Mouse (Mus musculus): ENCODE measurements around the gene Gm45837. TPM values are rescaled to one million over a fixed set of nuclear protein-coding genes. Genes with fewer than 3 reads are reported as not detected.

The Gm45837 gene
- polyA plus RNA-seq, 1 experiment from 2014 or later, result 3.2 TPM

DNA sequence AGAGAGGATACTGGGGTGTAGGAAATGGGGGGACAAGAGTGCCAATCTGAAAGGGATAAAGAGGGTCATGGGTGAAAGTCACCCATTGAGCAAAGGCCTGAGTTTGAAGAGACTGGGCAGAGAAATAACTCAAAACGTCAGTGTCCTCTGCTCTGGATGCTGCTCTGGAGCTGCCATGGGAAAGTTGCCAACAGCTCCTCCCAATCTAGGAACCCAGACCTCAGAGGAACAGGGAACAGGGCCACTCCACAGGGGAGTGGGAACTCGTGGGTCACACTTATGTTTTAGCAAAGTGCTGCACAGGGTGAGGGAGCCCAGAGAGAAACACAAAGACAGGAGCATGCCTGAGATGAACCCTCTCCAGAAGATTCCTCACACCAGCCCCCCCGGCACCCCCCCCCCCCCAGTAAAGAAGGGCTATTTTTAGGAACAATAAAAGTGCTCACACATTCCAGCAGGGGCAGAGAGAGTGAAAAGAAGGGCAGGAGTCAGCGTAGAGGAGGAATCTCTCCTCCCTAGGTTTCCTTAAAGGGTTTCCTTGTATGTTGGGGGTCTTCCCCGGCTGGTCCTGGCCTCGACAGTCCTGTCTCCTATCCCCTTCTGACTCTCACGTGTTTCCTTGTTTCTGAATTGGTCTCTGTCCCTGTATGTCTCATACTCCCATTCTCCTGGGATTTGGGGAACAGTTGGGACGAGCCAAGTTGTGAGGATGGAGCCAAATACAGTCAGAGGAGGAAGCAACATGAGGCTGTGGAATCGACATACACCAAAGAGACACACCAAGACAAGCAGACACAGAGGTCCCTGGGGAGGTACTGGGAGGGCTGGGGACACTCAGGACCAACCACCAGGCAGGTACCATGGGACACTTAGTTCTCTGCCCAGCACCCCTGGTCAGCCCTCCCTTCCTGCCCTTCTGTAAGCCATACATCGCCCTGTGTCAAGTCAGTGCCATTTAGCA is 62.2 kb downstream of the Gm45837 start:
- H3K27ac ChIP-seq, result no peak overlapping the region
- H3K9me3 ChIP-seq, result no peaks in the 10 kb centered on the region
- H3K4me3 ChIP-seq, result no peak overlapping the region
- peaks cover 22% of the 10 kb centered on the region for H3K4me1 ChIP-seq
- no peak for ATAC-seq (ENCODE audit: low FRiP score, low read depth)
- no peak overlapping the region for H3K9ac ChIP-seq
- no peaks in the 10 kb centered on the region for H3K36me3 ChIP-seq
- WGBS, result 46% methylated on average over 10 of the region's 10 CpGs
- no peaks in the 10 kb centered on the region for H3K27me3 ChIP-seq
- no peak overlapping the region for H3K4me2 ChIP-seq (replicated peaks)

DNA sequence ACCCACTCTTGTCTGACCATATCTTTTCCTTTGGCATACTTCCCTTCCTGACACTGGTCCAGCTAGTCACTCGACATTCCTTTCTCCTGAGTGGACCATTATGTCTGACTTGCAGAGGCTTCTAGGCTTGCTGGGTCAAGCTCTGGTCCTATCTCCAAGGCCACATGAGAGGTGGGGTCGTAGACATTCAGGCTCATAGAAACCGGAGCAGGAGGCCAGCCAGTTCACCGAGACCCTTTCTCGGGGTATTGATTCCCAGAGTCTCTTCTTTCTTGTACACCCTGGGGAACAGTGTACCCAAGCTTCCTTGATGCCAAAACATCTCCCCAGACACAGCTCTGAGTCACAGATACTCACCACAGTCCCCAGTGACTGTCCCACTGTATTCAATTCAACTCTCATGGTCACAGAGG is 63.7 kb downstream of the Gm45837 start:
- H3K4me2 ChIP-seq (replicated peaks), result no peak overlapping the region
- H3K27me3 ChIP-seq, result no peaks in the 10 kb centered on the region
- WGBS, result 80% methylated on average over 5 of the region's 5 CpGs
- no peak overlapping the region for H3K9ac ChIP-seq
- no peak overlapping the region for H3K27ac ChIP-seq
- H3K36me3 ChIP-seq, result no peaks in the 10 kb centered on the region
- peaks cover 22% of the 10 kb centered on the region for H3K4me1 ChIP-seq
- no peak overlapping the region for H3K4me3 ChIP-seq
- ATAC-seq (ENCODE audit: low FRiP score, low read depth), result no peak
- H3K9me3 ChIP-seq, result no peaks in the 10 kb centered on the region

DNA sequence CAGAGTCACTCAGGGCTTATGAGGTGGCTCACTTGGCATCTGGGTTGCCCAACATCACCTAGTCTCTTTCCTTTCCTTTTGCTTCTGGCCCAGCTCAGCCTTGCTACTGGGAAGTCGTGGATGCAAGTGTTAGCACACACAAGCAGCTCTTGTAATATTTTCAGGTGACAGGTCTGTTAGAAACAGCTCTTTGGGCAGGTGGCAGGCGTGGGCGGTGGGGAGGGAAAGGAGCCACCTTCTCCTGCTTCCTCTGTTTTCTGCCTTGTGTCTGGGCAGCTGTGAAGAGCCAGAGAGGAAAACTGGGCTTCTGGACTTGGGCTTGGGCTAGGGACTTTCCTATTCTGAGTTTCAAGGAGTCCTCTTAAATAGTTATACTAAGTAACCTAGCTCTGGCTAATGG is 65.3 kb downstream of the Gm45837 start:
- H3K27me3 ChIP-seq, result no peaks in the 10 kb centered on the region
- H3K27ac ChIP-seq, result no peak overlapping the region
- no peaks in the 10 kb centered on the region for H3K36me3 ChIP-seq
- H3K9me3 ChIP-seq, result no peaks in the 10 kb centered on the region
- H3K9ac ChIP-seq, result no peak overlapping the region
- H3K4me2 ChIP-seq (replicated peaks), result no peak overlapping the region
- H3K4me3 ChIP-seq, result no peak overlapping the region
- 65% methylated on average over 3 of the region's 3 CpGs for WGBS
- peaks cover 22% of the 10 kb centered on the region for H3K4me1 ChIP-seq
- no peak for ATAC-seq (ENCODE audit: low FRiP score, low read depth)

DNA sequence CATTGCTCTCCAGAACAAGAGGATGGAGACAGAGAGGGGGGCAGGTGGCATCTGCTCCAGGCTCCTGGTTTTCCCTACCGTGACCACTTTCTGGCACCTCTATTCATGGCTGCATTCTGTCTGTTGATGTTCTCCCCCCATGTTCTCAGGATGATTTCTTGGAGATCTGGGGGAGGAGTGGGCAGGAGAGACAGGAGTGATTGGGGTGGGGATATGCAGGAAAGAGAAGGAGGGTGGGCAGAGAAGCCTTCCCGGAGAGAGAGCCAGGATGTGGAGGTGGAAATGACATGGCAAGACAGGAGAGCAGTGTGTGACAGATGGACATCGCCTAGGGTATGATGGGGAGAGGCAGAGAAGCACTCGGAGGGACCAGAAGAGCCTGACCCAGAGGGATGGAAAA is 65.8 kb downstream of the Gm45837 start:
- WGBS, result 74% methylated on average over 4 of the region's 4 CpGs
- no peak for ATAC-seq (ENCODE audit: low FRiP score, low read depth)
- H3K9me3 ChIP-seq, result no peaks in the 10 kb centered on the region
- peaks cover 17% of the 10 kb centered on the region for H3K4me1 ChIP-seq
- no peak overlapping the region for H3K27ac ChIP-seq
- H3K27me3 ChIP-seq, result no peaks in the 10 kb centered on the region
- H3K9ac ChIP-seq, result no peak overlapping the region
- H3K36me3 ChIP-seq, result no peaks in the 10 kb centered on the region
- H3K4me2 ChIP-seq (replicated peaks), result no peak overlapping the region
- H3K4me3 ChIP-seq, result no peak overlapping the region

DNA sequence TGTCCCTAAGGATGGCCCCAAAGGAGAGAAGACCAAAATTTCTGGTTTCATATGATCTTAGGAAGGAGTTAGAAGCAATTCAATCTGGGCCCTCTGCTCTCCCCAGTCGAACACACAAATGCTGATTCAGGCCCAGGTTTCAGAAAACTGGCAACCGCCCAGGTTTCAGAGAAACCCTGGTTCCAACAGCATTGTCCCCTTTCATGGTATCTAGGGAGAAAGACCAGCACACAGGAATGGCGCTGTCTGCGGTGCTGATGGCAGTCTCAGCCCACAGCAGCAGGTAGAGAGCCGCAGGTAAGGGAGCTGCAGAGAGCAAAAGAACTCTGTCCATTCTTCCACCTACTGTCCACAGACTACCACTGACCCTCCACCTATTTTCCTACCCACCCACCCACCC is 66.5 kb downstream of the Gm45837 start:
- Histone ChIP-seq H3K9me3 (no peaks in the 10 kb centered on the region), H3K36me3 (no peaks in the 10 kb centered on the region), H3K9ac (no peak overlapping the region), H3K4me2 (replicated peaks) (no peak overlapping the region), H3K27me3 (no peaks in the 10 kb centered on the region), H3K4me3 (no peak overlapping the region), H3K27ac (no peak overlapping the region), H3K4me1 (peaks cover 11% of the 10 kb centered on the region)
- WGBS, result 39% methylated on average over 5 of the region's 5 CpGs
- ATAC-seq (ENCODE audit: low FRiP score, low read depth), result no peak

DNA sequence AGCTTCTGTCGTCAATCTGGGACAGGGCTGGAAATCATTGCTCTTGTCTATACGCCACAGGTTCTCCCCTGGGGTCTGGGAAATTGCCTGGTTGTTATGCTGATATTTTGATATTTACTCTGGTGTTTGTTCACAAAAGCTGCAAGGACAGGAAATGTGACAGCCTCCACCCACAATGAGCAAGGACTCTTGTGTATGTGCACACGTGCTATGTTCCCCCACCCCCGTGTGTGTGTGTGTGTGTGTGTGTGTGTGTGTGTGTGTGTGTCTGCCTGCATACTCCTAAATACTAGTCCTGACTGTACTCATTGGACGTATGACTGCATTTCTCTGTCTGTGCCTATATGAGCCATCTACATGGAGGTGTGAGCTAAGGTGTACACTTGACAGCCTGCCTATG is 67.4 kb downstream of the Gm45837 start:
- H3K4me2 ChIP-seq (replicated peaks), result no peak overlapping the region
- no peaks in the 10 kb centered on the region for H3K27me3 ChIP-seq
- 68% methylated on average over 5 of the region's 5 CpGs for WGBS
- H3K9ac ChIP-seq, result no peak overlapping the region
- H3K27ac ChIP-seq, result no peak overlapping the region
- no peaks in the 10 kb centered on the region for H3K36me3 ChIP-seq
- H3K4me3 ChIP-seq, result no peak overlapping the region
- no peak for ATAC-seq (ENCODE audit: low FRiP score, low read depth)
- H3K4me1 ChIP-seq, result peaks cover 6% of the 10 kb centered on the region
- no peaks in the 10 kb centered on the region for H3K9me3 ChIP-seq

DNA sequence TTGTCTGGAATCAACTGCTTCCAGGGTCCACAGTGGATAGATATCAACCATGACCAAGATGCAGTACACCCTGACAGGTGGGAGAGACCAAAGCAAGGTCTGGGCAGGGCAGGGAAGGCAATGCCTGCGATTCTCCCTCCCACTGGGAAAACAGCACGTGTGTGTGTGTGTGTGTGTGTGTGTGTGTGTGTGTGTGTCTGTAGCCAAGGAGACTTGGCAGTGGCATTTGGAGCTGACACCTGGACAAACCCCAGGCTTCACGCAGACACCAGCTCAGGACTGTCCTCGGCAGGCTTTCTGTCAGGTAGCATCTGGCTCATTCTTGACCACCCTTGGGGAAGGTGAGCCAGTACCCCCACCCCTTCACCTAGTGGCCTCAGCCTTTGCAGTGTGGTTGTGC is 69.2 kb downstream of the Gm45837 start:
- Histone ChIP-seq H3K9me3 (no peaks in the 10 kb centered on the region), H3K36me3 (no peaks in the 10 kb centered on the region), H3K27ac (no peak overlapping the region), H3K9ac (no peak overlapping the region), H3K4me1 (peaks cover 4% of the 10 kb centered on the region; the same call in 1 of the 2 replicates), H3K4me2 (replicated peaks) (no peak overlapping the region), H3K4me3 (no peak overlapping the region), H3K27me3 (no peaks in the 10 kb centered on the region)
- no peak for ATAC-seq (ENCODE audit: low FRiP score, low read depth)
- 74% methylated on average over 4 of the region's 4 CpGs for WGBS

DNA sequence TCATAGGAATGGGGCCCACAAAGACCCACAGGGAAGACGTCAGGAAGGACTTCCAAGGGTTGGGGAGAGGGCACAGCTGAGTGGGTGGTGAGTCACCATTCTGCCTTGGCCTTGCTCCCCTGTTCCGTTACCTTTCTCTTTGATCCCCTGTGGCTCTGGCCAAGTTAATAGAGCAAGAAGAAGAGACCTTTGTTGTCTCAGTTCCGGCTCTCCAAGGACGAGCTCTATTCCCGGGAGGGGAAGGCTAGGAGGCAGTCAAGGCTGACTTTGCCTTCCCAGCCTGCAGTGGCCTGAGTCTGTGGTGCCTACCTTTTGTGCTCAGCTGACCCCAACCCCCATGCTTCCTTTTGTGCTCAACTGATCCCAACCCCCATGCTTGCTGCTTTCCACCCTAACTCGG is 70.0 kb downstream of the Gm45837 start:
- H3K9ac ChIP-seq, result no peak overlapping the region
- no peaks in the 10 kb centered on the region for H3K9me3 ChIP-seq
- 55% methylated on average over 6 of the region's 6 CpGs for WGBS
- no peaks in the 10 kb centered on the region for H3K27me3 ChIP-seq
- no peak overlapping the region for H3K4me2 ChIP-seq (replicated peaks)
- H3K36me3 ChIP-seq, result no peaks in the 10 kb centered on the region
- no peak for ATAC-seq (ENCODE audit: low FRiP score, low read depth)
- peaks cover 4% of the 10 kb centered on the region; the same call in 1 of the 2 replicates for H3K4me1 ChIP-seq
- no peak overlapping the region for H3K27ac ChIP-seq
- H3K4me3 ChIP-seq, result no peak overlapping the region

DNA sequence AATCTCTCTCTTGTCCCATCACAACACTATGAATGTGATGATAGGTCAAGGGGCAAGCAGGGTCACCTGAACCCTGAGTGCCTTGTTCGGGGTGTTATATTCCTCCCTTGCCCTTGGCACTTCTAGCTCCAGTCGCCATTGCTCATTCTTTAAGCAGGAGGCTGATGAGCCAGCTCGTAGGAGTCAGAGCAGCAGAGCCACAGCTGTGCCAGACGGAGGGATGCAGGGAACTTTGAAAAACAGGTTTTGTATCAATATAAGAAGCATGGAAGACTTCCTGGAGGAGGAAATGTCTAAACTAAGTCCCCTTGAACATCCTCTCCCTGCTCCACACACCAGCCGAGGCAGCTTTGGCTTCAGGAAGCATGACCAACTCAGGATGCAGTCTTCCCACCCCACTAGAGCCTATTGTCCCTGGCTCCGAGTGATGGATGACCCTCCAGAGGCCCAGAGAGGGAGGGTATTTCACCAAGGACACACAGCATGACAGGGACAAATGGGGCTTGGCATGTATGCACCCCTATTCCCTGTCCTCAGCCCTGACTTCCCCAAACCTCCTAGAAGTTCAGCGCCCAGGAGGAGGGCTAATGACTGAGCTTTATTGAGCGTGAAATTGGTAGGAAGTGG is 71.3 kb downstream of the Gm45837 start:
- Histone ChIP-seq H3K4me2 (replicated peaks) (no peak overlapping the region), H3K36me3 (no peaks in the 10 kb centered on the region), H3K9me3 (no peaks in the 10 kb centered on the region), H3K4me1 (peaks cover 4% of the 10 kb centered on the region; the same call in 1 of the 2 replicates), H3K4me3 (no peak overlapping the region), H3K27ac (no peak overlapping the region), H3K27me3 (no peaks in the 10 kb centered on the region), H3K9ac (no peak overlapping the region)
- ATAC-seq (ENCODE audit: low FRiP score, low read depth), result no peak
- 47% methylated on average over 8 of the region's 8 CpGs for WGBS

DNA sequence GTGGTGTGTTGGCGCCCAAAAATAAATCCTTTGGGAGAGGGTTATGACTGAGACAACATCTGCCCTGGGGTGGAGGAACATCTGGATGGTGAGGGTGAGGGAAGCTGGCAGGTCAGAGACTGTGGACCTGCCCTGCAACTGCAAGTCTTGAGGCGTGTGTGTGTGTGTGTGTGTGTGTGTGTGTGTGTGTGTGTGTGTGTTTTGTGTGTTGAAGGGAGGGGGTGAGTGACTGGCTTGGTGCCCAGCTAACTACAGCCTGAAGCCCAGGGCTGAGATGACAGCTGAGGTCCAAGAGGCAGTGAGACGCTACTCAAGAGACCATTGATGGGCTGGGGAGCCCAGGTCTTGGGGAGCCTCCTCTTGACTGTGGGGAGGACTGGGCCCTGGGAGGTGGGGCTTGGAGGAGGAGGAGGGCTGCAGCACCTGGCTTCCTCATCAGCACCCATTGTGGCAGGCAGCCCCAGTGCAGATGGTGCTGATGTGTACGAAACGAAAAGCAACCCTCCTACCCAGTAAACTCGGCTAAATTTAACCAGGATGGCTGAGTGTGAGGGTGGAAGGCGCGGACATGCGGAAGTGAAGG is 71.9 kb downstream of the Gm45837 start:
- Histone ChIP-seq H3K9me3 (no peaks in the 10 kb centered on the region), H3K27ac (no peak overlapping the region), H3K4me2 (replicated peaks) (no peak overlapping the region), H3K4me1 (peaks cover 4% of the 10 kb centered on the region; the same call in 1 of the 2 replicates), H3K4me3 (no peak overlapping the region), H3K36me3 (no peaks in the 10 kb centered on the region), H3K9ac (no peak overlapping the region), H3K27me3 (no peaks in the 10 kb centered on the region)
- ATAC-seq (ENCODE audit: low FRiP score, low read depth), result no peak
- WGBS, result 56% methylated on average over 9 of the region's 9 CpGs

DNA sequence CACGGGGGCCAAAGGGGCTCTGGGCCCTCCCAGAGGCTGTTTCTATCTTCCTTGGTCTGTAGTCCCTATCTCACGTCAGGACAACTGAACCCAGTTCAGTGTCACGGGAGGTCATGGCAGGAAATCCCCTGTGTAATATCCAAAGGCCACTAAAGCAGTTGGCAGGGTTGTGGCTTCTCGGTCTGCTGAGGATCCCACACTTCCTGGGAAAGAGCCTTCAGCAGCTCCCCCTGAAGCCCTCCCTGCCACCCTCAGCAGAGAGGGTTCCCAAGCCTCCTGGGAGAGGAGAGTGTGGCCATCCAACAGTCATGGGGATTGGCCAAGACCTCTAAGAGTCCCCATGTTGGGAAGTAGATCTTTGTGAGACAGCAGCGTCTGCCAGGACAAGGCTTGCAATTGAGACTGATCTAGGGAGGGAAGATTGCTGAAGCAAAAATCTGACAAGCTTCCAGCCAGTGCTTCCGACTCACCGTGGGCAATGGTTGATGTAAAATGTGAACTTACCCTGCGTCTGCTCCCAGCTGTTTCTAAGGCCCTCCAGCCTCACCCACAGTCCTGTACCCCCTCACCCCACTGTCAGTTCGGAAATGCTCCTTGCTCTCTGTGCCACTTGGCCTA is 72.9 kb downstream of the Gm45837 start:
- H3K4me1 ChIP-seq, result peaks cover 4% of the 10 kb centered on the region; the same call in 1 of the 2 replicates
- no peaks in the 10 kb centered on the region for H3K9me3 ChIP-seq
- no peak overlapping the region for H3K4me2 ChIP-seq (replicated peaks)
- no peak overlapping the region for H3K4me3 ChIP-seq
- 70% methylated on average over 9 of the region's 9 CpGs for WGBS
- ATAC-seq (ENCODE audit: low FRiP score, low read depth), result no peak
- no peaks in the 10 kb centered on the region for H3K27me3 ChIP-seq
- no peaks in the 10 kb centered on the region for H3K36me3 ChIP-seq
- H3K27ac ChIP-seq, result no peak overlapping the region
- H3K9ac ChIP-seq, result no peak overlapping the region

DNA sequence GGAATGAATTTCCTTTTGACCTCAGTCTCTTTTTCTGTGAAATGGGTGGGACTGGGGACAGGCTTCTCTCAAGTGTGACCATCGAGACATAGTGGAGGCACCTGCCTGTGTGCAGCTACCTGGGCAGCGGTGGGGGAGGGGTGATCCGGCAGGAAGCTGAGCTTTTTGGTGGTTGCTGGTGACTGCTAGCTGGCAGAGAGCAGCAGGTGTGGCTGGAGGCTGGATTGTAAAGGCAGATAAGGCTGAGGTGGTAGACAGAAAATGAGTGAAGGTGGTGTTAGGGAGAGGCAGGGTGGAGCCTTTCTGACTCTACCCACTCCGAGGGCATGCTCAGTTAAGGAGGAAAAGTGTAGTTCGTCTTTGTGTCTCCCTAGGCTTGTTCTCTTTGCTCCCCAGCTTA is 76.4 kb downstream of the Gm45837 start:
- no peak overlapping the region for H3K9ac ChIP-seq
- H3K27me3 ChIP-seq, result no peaks in the 10 kb centered on the region
- no peak overlapping the region for H3K27ac ChIP-seq
- no peak overlapping the region for H3K4me3 ChIP-seq
- peaks cover 4% of the 10 kb centered on the region; the same call in 1 of the 2 replicates for H3K4me1 ChIP-seq
- no peak overlapping the region for H3K4me2 ChIP-seq (replicated peaks)
- ATAC-seq (ENCODE audit: low FRiP score, low read depth), result no peak
- no peaks in the 10 kb centered on the region for H3K36me3 ChIP-seq
- no peaks in the 10 kb centered on the region for H3K9me3 ChIP-seq
- 68% methylated on average over 5 of the region's 5 CpGs for WGBS

Data from limb, embryonic 13.5 days (tissue).